Mouse (Mus musculus) midbrain, embryonic 12.5 days (tissue): ENCODE measurements around the gene Gbp3. TPM values are rescaled to one million over a fixed set of nuclear protein-coding genes. Genes with fewer than 3 reads are reported as not detected.
"Not testable (repeated sequence)": the region's sequence is repeated elsewhere in the genome, so short reads cannot be mapped to it uniquely, and the experiment has no call there.

Experiments
- ATAC-seq: fragments of 200-750 bp; cut with Nextera tagmentation; 2 replicates; pipeline ENCODE4 v1.8.0; 2017; ENCODE audit warnings: low read depth, moderate TSS enrichment, moderate library complexity; ENCODE audit not compliant: low FRiP score
- H3K27ac ChIP-seq: fragments of 300-500 bp; sonication (generic); replicated peaks from 2 replicates; pipeline ENCODE4 v1.5.1; 2016; ENCODE audit warnings: mild to moderate bottlenecking
- H3K27me3 ChIP-seq: fragments of 300-500 bp; sonication (generic); 2 replicates; pipeline ENCODE4 v1.6.1; 2016; ENCODE audit warnings: mild to moderate bottlenecking
- H3K36me3 ChIP-seq: fragments of 300-500 bp; sonication (generic); 2 replicates; pipeline ENCODE4 v1.6.1; 2016
- H3K4me1 ChIP-seq: fragments of 300-500 bp; sonication (generic); 2 replicates; pipeline ENCODE4 v1.6.1; 2016
- H3K4me2 ChIP-seq: fragments of 300-500 bp; sonication (generic); replicated peaks from 2 replicates; pipeline ENCODE4 v1.6.1; 2016; ENCODE audit warnings: mild to moderate bottlenecking, moderate library complexity
- H3K4me3 ChIP-seq: fragments of 300-500 bp; sonication (generic); 2 replicates; pipeline ENCODE4 v1.5.1; 2016; ENCODE audit warnings: mild to moderate bottlenecking
- H3K9ac ChIP-seq: fragments of 300-500 bp; sonication (generic); replicated peaks from 2 replicates; pipeline ENCODE4 v1.6.1; 2016; ENCODE audit warnings: mild to moderate bottlenecking, moderate library complexity
- H3K9me3 ChIP-seq: fragments of 300-500 bp; sonication (generic); 2 replicates; pipeline ENCODE4 v1.6.1; 2016; ENCODE audit warnings: mild to moderate bottlenecking
- whole genome bisulfite sequencing: fragments of 180-500 bp; shearing (Covaris S2); methylation state at CpG from one replicate; pipeline ENCODE4 v1.1.7; 2016; 5-methylcytosine and 5-hydroxymethylcytosine counted together
- polyA plus RNA-seq: library from polyadenylated mRNA; unstranded; fragments of >200 nt; fragmentation: Nextera tagmentation; extraction: Ambion mirVana; gene quantifications from 2 replicates; pipeline ENCODE4 v1.2.1, GENCODE M21; 2016

Gbp3 gene
- polyA plus RNA-seq: 0.38 and 0.64 TPM in 2 replicates

- H3K9me3 ChIP-seq: no peaks in the 10 kb centered on the region
- no peaks in the 10 kb centered on the region for H3K27me3 ChIP-seq
- peak within 1 kb of the TSS; percentile 24 for H3K4me3 ChIP-seq
- H3K27ac ChIP-seq: no peak within 1 kb of the TSS
- no peak within 1 kb of the TSS for H3K9ac ChIP-seq
- no peaks in the 10 kb centered on the region for H3K36me3 ChIP-seq
- ATAC-seq: no peak
- H3K4me1 ChIP-seq: no peaks in the 10 kb centered on the region
- 41% methylated on average over 3 of the region's 3 CpGs for WGBS
- peak within 1 kb of the TSS; percentile 45 for H3K4me2 ChIP-seq
These were observed at the start of gene Gbp3 for GRCm38 (mm10) chr3:142559632-142560228. Gene Gbp3, plus strand, starts transcription at chr3:142560026.

- WGBS: 53% methylated on average over 3 of the region's 3 CpGs
- Histone ChIP-seq H3K4me1 (0 out of 2 replicates have a peak, but pooled peaks cover 6% of the 10 kb centered on the region), H3K9me3 (no peaks in the 10 kb centered on the region), H3K4me3 (no peak overlapping the region), H3K9ac (no peak overlapping the region), H3K27me3 (peaks cover 10% of the 10 kb centered on the region; the same call in 1 of the 2 replicates), H3K36me3 (no peaks in the 10 kb centered on the region), H3K27ac (no peak overlapping the region), H3K4me2 (no peak overlapping the region)
- ATAC-seq: no peak
These were observed 31.7 kb upstream of the Gbp3 start for GRCm38 (mm10) chr3:142528116-142528515.

- H3K27me3 ChIP-seq: peaks cover 10% of the 10 kb centered on the region; the same call in 1 of the 2 replicates
- no peak for ATAC-seq
- no peaks in the 10 kb centered on the region for H3K9me3 ChIP-seq
- H3K4me1 ChIP-seq: 0 out of 2 replicates have a peak, but pooled peaks cover 6% of the 10 kb centered on the region
- H3K9ac ChIP-seq: no peak overlapping the region
- 89% methylated on average over 2 of the region's 2 CpGs for WGBS
- H3K36me3 ChIP-seq: no peaks in the 10 kb centered on the region
- no peak overlapping the region for H3K27ac ChIP-seq
- peak overlapping the region; percentile 51; the same call in 1 of the 2 replicates for H3K4me3 ChIP-seq
- peak overlapping the region; percentile 94 for H3K4me2 ChIP-seq
These were observed 30.2 kb upstream of the Gbp3 start for GRCm38 (mm10) chr3:142529597-142529996.

GRCm38 (mm10) chr3:142530087-142530953, 29.5 kb upstream of the Gbp3 start, which contains the start of gene Gbp7:
Gene Gbp7, plus strand, starts transcription at chr3:142530342.
- 2% methylated on average over 30 of the region's 30 CpGs for WGBS
- Histone ChIP-seq H3K27ac (no peak within 1 kb of the TSS), H3K9me3 (no peaks in the 10 kb centered on the region), H3K27me3 (peaks cover 10% of the 10 kb centered on the region; the same call in 1 of the 2 replicates), H3K36me3 (no peaks in the 10 kb centered on the region), H3K4me3 (peak within 1 kb of the TSS; percentile 51), H3K9ac (peak within 1 kb of the TSS; percentile 56), H3K4me2 (peak within 1 kb of the TSS; percentile 94), H3K4me1 (0 out of 2 replicates have a peak, but pooled peaks cover 6% of the 10 kb centered on the region)
- peak; percentile 84 for ATAC-seq

GRCm38 (mm10) chr3:142531595-142531994, 28.2 kb upstream of the Gbp3 start:
- Histone ChIP-seq H3K9ac (no peak overlapping the region), H3K36me3 (no peaks in the 10 kb centered on the region), H3K4me2 (no peak overlapping the region), H3K4me1 (0 out of 2 replicates have a peak, but pooled peaks cover 6% of the 10 kb centered on the region), H3K27ac (no peak overlapping the region), H3K27me3 (peaks cover 10% of the 10 kb centered on the region; the same call in 1 of the 2 replicates), H3K9me3 (no peaks in the 10 kb centered on the region), H3K4me3 (no peak overlapping the region)
- ATAC-seq: no peak
- WGBS: 90% methylated on average over 3 of the region's 3 CpGs

GRCm38 (mm10) chr3:142533185-142533584, 26.6 kb upstream of the Gbp3 start:
- Histone ChIP-seq H3K27me3 (peaks cover 10% of the 10 kb centered on the region; the same call in 1 of the 2 replicates), H3K4me2 (no peak overlapping the region), H3K9ac (no peak overlapping the region), H3K4me3 (no peak overlapping the region), H3K36me3 (no peaks in the 10 kb centered on the region), H3K27ac (no peak overlapping the region), H3K4me1 (0 out of 2 replicates have a peak, but pooled peaks cover 6% of the 10 kb centered on the region), H3K9me3 (no peaks in the 10 kb centered on the region)
- WGBS: 94% methylated on average over 3 of the region's 3 CpGs
- ATAC-seq: no peak

- no peak overlapping the region for H3K27ac ChIP-seq
- 75% methylated on average over 1 of the region's 1 CpGs for WGBS
- ATAC-seq: no peak
- no peak overlapping the region for H3K9ac ChIP-seq
- H3K36me3 ChIP-seq: no peaks in the 10 kb centered on the region
- H3K27me3 ChIP-seq: 0 out of 2 replicates have a peak, but pooled peaks cover 10% of the 10 kb centered on the region
- H3K9me3 ChIP-seq: no peaks in the 10 kb centered on the region
- H3K4me2 ChIP-seq: no peak overlapping the region
- no peak overlapping the region for H3K4me3 ChIP-seq
- H3K4me1 ChIP-seq: no peaks in the 10 kb centered on the region
These were observed 24.2 kb upstream of the Gbp3 start for GRCm38 (mm10) chr3:142535667-142536066.

GRCm38 (mm10) chr3:142541391-142541790, 18.4 kb upstream of the Gbp3 start:
- H3K27me3 ChIP-seq: no peaks in the 10 kb centered on the region
- no peaks in the 10 kb centered on the region for H3K4me1 ChIP-seq
- H3K36me3 ChIP-seq: no peaks in the 10 kb centered on the region
- H3K4me3 ChIP-seq: no peak overlapping the region
- H3K9me3 ChIP-seq: no peaks in the 10 kb centered on the region
- H3K27ac ChIP-seq: no peak overlapping the region
- no peak for ATAC-seq
- 83% methylated on average over 6 of the region's 6 CpGs for WGBS
- no peak overlapping the region for H3K4me2 ChIP-seq
- H3K9ac ChIP-seq: no peak overlapping the region

- H3K36me3 ChIP-seq, H3K27me3 ChIP-seq, H3K4me1 ChIP-seq, H3K27ac ChIP-seq, H3K4me2 ChIP-seq, H3K9ac ChIP-seq, H3K9me3 ChIP-seq, H3K4me3 ChIP-seq: not testable (repeated sequence)
- WGBS: 85% methylated on average over 12 of the region's 12 CpGs
- ATAC-seq: peak; percentile 58; the same call in 1 of the 2 replicates
These were observed 17.1 kb upstream of the Gbp3 start for GRCm38 (mm10) chr3:142542776-142543175.

- Histone ChIP-seq H3K36me3 (no peaks in the 10 kb centered on the region), H3K9me3 (no peaks in the 10 kb centered on the region), H3K27me3 (no peaks in the 10 kb centered on the region), H3K9ac (no peak overlapping the region), H3K27ac (no peak overlapping the region), H3K4me1 (no peaks in the 10 kb centered on the region), H3K4me2 (no peak overlapping the region), H3K4me3 (no peak overlapping the region)
- 88% methylated on average over 3 of the region's 3 CpGs for WGBS
- ATAC-seq: no peak
These were observed 13.1 kb upstream of the Gbp3 start for GRCm38 (mm10) chr3:142546690-142547089.

- Histone ChIP-seq H3K36me3 (no peaks in the 10 kb centered on the region), H3K9ac (no peak overlapping the region), H3K4me1 (no peaks in the 10 kb centered on the region), H3K4me3 (no peak overlapping the region), H3K27me3 (no peaks in the 10 kb centered on the region), H3K9me3 (no peaks in the 10 kb centered on the region), H3K4me2 (no peak overlapping the region), H3K27ac (no peak overlapping the region)
- ATAC-seq: no peak
- 82% methylated on average over 3 of the region's 3 CpGs for WGBS
These were observed 9.7 kb upstream of the Gbp3 start for GRCm38 (mm10) chr3:142550052-142550676.
